Mouse (Mus musculus): Measurements from ENCODE around the gene Arhgap9. TPM values are rescaled to one million over a fixed set of nuclear protein-coding genes. Genes with fewer than 3 reads are reported as not detected.
"Not testable (repeated sequence)": the region's sequence is repeated elsewhere in the genome, so short reads cannot be mapped to it uniquely, and the experiment has no call there.

Gene Arhgap9
- polyA plus RNA-seq, 1 experiment from 2014 or later = 2.0 TPM

DNA sequence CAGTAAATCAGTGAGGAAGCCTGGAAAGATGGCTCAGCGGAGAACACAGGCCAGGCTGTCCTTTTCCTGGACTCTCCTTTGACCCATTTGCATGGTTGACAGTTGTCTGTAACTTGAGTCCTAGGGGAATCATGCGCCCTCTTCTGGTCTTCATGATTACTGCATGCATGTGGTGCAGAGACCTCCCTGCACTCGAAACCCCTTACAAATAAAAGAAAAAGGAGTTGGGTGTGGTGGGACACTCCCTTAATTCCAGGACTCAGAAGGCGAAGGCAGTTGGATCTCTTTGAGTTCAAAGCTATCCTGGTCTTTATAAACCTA is 9.4 kb upstream of the Arhgap9 start:
- H3K27ac ChIP-seq = peak overlapping the region; percentile 82
- peak overlapping the region; percentile 79 for H3K4me2 ChIP-seq
- peak; percentile 45 for ATAC-seq (replicated peaks; ENCODE audit: insufficient number of reproducible peaks, insufficient read depth, low FRiP score, low read depth)
- H3K4me1 ChIP-seq (replicated peaks) = peaks cover 19% of the 10 kb centered on the region
- H3K36me3 ChIP-seq = peaks cover 19% of the 10 kb centered on the region
- no peaks in the 10 kb centered on the region for H3K9me3 ChIP-seq (replicated peaks)
- peak overlapping the region; percentile 92 for H3K9ac ChIP-seq
- H3K27me3 ChIP-seq = no peaks in the 10 kb centered on the region
- 1% methylated on average over 4 of the region's 4 CpGs for WGBS
- peak overlapping the region; percentile 92 for H3K4me3 ChIP-seq

DNA sequence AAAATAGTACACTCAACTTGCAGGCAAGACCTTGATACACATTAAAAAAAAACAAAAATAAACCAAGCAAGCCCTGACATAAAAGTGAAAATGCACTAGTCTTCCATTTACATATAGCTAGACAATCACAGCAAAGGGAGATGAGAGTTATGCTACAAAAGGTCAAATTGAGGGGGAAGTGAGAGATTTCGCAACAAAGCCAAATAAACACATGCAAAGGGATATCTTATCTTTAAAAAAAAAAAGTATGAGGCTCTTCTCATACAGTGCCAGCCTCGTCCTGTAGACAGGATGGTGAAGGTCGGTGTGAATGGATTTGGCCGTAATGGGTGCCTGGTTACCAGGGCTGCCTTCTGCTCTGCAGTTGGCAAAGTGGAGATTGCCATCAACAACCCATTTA is 8.9 kb upstream of the Arhgap9 start:
- H3K27ac ChIP-seq = no peak overlapping the region
- H3K4me3 ChIP-seq = no peak overlapping the region
- no peak overlapping the region for H3K9ac ChIP-seq
- peaks cover 14% of the 10 kb centered on the region for H3K36me3 ChIP-seq
- 58% methylated on average over 4 of the region's 4 CpGs for WGBS
- no peaks in the 10 kb centered on the region for H3K9me3 ChIP-seq (replicated peaks)
- H3K4me1 ChIP-seq (replicated peaks) = peaks cover 19% of the 10 kb centered on the region
- H3K4me2 ChIP-seq = peak overlapping the region; percentile 79; the same call in 1 of the 2 replicates
- no peaks in the 10 kb centered on the region for H3K27me3 ChIP-seq
- ATAC-seq (replicated peaks; ENCODE audit: insufficient number of reproducible peaks, insufficient read depth, low FRiP score, low read depth) = no peak

DNA sequence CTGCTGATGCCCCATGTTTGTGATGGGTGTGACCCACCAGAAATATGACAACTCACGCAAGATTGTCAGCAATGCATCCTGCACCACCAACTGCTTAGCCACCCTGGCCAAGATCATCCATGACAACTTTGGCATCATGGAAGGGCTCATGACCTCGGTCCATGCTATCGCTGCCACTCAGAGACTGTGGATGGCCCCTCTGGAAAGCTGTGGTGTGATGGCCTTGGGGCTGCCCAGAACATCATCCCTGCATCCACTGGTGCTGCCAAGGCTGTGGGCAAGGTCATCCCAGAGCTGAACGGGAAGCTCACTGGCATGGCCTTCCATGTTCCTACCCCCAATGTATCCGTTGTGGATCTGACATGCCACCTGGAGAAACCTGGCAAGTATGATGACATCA is 8.2 kb upstream of the Arhgap9 start:
- not testable (repeated sequence) for H3K9me3 ChIP-seq (replicated peaks); H3K36me3 ChIP-seq; H3K27ac ChIP-seq; H3K4me2 ChIP-seq; ATAC-seq (replicated peaks; ENCODE audit: insufficient number of reproducible peaks, insufficient read depth, low FRiP score, low read depth); H3K4me3 ChIP-seq; H3K9ac ChIP-seq; H3K27me3 ChIP-seq
- WGBS = 88% methylated on average over 5 of the region's 5 CpGs
- peaks cover 19% of the 10 kb centered on the region for H3K4me1 ChIP-seq (replicated peaks)

DNA sequence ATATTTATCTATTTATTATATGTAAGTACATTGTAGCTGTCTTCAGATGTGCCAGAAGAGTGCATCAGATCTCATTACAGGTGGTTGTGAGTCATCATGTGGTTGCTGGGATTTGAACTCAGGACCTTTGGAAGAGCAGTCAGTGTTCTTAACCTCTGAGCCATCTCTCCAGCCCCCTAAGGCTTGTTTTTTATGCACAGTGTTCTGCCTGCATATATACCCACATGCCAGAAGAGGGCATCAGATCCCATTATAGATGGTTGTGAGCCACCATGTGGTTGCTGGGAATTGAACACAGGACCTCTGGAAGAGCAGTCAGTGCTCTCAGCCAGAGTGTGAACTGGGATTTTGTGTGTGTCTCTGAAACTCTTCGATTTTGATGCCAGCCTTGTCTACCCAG is 6.8 kb upstream of the Arhgap9 start:
- H3K27ac ChIP-seq; H3K4me2 ChIP-seq; ATAC-seq (replicated peaks; ENCODE audit: insufficient number of reproducible peaks, insufficient read depth, low FRiP score, low read depth); H3K36me3 ChIP-seq; H3K4me3 ChIP-seq; H3K9ac ChIP-seq; H3K27me3 ChIP-seq; H3K9me3 ChIP-seq (replicated peaks): not testable (repeated sequence)
- H3K4me1 ChIP-seq (replicated peaks) = peaks cover 19% of the 10 kb centered on the region
- 69% methylated on average over 1 of the region's 1 CpGs for WGBS

DNA sequence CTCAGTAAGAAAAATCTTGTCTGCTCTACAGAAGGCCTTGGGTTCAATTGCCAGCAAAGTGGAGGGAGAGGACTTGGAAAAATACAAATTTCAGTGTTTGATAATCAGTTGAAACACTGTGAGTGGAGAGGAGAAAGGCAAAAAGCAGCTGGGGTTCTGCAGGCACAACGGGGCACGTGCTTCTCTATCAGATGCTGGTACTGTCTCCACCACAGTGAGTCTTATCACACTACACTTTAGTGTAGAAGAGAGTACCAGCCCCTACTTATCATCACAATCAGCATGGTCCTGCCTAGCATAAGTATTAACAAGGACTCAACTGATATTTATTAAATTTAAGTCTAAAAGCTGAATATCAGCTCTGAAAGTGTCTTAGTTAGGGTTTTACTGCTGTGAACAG is 4.5 kb upstream of the Arhgap9 start:
- H3K9ac ChIP-seq = no peak overlapping the region
- H3K9me3 ChIP-seq (replicated peaks) = no peaks in the 10 kb centered on the region
- H3K27ac ChIP-seq = no peak overlapping the region
- no peaks in the 10 kb centered on the region for H3K36me3 ChIP-seq
- H3K4me2 ChIP-seq = no peak overlapping the region
- H3K4me1 ChIP-seq (replicated peaks) = peaks cover 8% of the 10 kb centered on the region
- H3K4me3 ChIP-seq = no peak overlapping the region
- no peak for ATAC-seq (replicated peaks; ENCODE audit: insufficient number of reproducible peaks, insufficient read depth, low FRiP score, low read depth)
- 0 out of 2 replicates have a peak, but pooled peaks cover 10% of the 10 kb centered on the region for H3K27me3 ChIP-seq
- WGBS = 53% methylated on average over 2 of the region's 2 CpGs

DNA sequence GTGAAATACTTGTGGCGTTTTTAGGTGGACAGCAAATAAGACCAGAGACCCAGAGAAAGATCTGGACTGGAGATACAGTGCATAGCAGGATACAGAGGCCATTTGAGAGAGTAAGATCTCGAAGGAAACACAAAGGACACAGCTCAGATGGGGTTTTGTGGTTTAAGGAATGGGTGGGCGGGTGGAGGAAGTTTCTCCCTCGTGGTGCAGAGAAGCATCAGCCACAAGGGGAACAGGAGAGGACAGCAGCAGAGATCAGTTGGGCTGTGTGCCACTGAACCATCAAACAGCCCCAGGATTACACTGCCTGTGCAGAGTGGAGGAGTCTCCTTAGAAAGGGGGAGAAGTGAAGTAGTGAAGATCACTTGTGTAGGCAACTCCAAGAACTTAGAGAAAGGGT is 3.8 kb upstream of the Arhgap9 start:
- Histone ChIP-seq H3K4me3 (no peak overlapping the region), H3K9me3 (replicated peaks) (no peaks in the 10 kb centered on the region), H3K4me2 (no peak overlapping the region), H3K9ac (no peak overlapping the region), H3K36me3 (no peaks in the 10 kb centered on the region), H3K27me3 (peaks cover 17% of the 10 kb centered on the region), H3K4me1 (replicated peaks) (0 out of 2 replicates have a peak, but pooled peaks cover under 1% of the 10 kb centered on the region), H3K27ac (no peak overlapping the region)
- no peak for ATAC-seq (replicated peaks; ENCODE audit: insufficient number of reproducible peaks, insufficient read depth, low FRiP score, low read depth)
- 29% methylated on average over 4 of the region's 4 CpGs for WGBS

DNA sequence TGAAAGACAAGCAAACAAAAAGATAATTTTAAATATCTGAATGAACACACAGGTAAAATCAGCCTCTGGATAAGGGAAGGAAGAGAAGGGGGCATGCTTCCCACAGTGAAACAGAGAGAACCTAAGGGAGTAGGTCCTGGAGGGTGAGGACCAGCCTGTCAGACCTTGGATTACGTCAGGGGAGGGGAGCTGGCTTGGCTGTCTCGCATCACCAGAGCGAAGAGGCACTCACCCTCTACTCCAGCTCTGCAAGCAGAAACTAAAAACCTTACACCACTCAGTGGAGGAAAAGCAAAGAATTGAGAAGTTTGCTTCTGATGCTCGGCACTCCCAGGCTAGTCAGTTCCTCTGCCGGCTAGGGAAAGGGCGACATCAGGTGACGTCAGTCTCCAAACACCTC is 1.8 kb upstream of the Arhgap9 start:
- H3K4me3 ChIP-seq = no peak overlapping the region
- H3K27ac ChIP-seq = no peak overlapping the region
- no peak for ATAC-seq (replicated peaks; ENCODE audit: insufficient number of reproducible peaks, insufficient read depth, low FRiP score, low read depth)
- H3K9ac ChIP-seq = no peak overlapping the region
- no peaks in the 10 kb centered on the region for H3K9me3 ChIP-seq (replicated peaks)
- WGBS = 66% methylated on average over 7 of the region's 7 CpGs
- H3K27me3 ChIP-seq = peaks cover 35% of the 10 kb centered on the region
- H3K36me3 ChIP-seq = no peaks in the 10 kb centered on the region
- H3K4me1 ChIP-seq (replicated peaks) = no peaks in the 10 kb centered on the region
- no peak overlapping the region for H3K4me2 ChIP-seq

DNA sequence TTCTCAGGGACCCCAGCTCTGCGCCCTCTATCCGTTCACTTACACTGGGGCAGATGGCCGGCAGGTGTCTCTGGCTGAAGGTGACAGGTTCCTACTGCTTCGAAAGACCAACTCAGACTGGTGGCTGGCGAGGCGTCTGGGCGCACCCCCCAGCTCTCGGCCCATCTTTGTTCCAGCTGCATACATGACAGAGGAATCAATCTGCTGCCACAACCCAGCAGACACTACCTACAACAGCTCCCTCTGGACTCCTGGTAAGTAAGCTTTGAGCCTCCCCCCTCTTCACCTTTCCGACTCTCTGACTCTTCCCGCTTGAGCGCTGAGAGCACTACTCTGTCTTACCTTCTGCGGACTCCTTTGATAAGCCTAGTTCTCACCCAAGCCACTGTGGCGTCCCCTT is 414 bp downstream of the Arhgap9 start:
- WGBS = 63% methylated on average over 13 of the region's 13 CpGs
- Histone ChIP-seq H3K9me3 (replicated peaks) (no peaks in the 10 kb centered on the region), H3K36me3 (no peaks in the 10 kb centered on the region), H3K4me3 (no peak overlapping the region), H3K9ac (no peak overlapping the region), H3K4me2 (no peak overlapping the region), H3K4me1 (replicated peaks) (peaks cover 16% of the 10 kb centered on the region), H3K27ac (no peak overlapping the region), H3K27me3 (peaks cover 57% of the 10 kb centered on the region)
- no peak for ATAC-seq (replicated peaks; ENCODE audit: insufficient number of reproducible peaks, insufficient read depth, low FRiP score, low read depth)

DNA sequence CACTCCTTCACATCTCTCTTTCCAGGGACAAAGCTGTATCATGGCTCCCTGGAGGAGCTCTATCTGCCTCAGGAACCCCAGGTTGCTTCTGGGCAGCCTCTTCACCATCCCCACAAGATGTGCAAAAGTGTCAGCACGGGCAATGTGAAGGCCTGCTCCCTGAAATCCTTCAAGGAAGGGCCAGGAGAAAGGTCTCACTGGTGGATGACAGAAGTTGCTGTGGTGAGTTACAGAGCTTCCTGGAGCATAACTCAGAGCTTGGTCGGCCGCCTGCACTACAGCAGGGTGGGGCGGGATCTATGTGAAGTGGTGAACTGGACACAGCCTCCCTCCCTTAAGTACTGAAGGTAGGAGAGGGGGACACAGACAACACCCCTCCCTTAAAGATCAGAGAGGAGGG is 905 bp downstream of the Arhgap9 start:
- Histone ChIP-seq H3K36me3 (no peaks in the 10 kb centered on the region), H3K4me3 (no peak overlapping the region), H3K4me1 (replicated peaks) (peaks cover 19% of the 10 kb centered on the region), H3K9me3 (replicated peaks) (no peaks in the 10 kb centered on the region), H3K27me3 (peaks cover 62% of the 10 kb centered on the region), H3K4me2 (no peak overlapping the region; the same call in 1 of the 2 replicates), H3K27ac (no peak overlapping the region), H3K9ac (no peak overlapping the region)
- ATAC-seq (replicated peaks; ENCODE audit: insufficient number of reproducible peaks, insufficient read depth, low FRiP score, low read depth) = no peak
- WGBS = 57% methylated on average over 4 of the region's 4 CpGs

DNA sequence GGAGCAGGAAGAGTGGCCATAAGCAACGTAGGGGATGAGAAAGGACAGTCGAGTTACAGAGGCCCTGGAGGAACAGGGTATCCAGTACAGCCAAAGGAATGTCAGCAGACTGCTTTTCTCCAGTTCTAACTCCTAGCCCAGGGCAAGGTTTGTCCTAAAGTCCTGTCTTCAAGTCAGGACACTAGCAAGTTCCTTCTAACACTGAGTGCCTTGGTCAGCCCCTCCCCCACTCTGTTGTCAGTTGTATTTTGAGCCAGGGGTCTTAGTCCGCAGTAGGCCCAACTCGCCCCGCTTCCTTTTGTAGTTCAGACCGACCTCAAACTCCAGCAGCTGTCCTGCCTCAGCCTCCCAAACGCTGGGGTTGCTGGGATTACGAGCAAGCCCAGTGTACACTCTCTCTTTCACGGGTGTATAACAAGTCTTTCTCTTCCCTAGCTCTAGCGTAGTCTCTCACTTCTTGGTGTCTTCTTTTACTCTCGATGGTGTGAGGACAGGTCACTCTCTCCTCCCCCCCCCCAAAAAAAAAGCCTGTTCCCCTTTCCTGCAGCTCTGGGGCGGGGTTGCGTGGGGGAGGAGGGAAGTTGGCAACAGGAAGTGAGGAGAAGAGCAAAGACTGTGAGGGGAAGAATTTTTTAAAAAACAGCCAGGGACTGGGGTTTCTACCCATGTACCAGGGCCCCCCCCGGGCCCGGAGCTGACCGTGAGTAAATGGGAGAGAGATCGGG is 1.5 kb downstream of the Arhgap9 start:
- WGBS = 71% methylated on average over 17 of the region's 17 CpGs
- H3K9ac ChIP-seq = no peak overlapping the region
- ATAC-seq (replicated peaks; ENCODE audit: insufficient number of reproducible peaks, insufficient read depth, low FRiP score, low read depth) = no peak
- H3K36me3 ChIP-seq = no peaks in the 10 kb centered on the region
- H3K27ac ChIP-seq = peak overlapping the region; percentile 7; the same call in 1 of the 2 replicates
- no peaks in the 10 kb centered on the region for H3K9me3 ChIP-seq (replicated peaks)
- no peak overlapping the region for H3K4me3 ChIP-seq
- H3K4me1 ChIP-seq (replicated peaks) = peaks cover 21% of the 10 kb centered on the region
- peak overlapping the region; percentile 1; the same call in 1 of the 2 replicates for H3K4me2 ChIP-seq
- H3K27me3 ChIP-seq = peaks cover 68% of the 10 kb centered on the region

DNA sequence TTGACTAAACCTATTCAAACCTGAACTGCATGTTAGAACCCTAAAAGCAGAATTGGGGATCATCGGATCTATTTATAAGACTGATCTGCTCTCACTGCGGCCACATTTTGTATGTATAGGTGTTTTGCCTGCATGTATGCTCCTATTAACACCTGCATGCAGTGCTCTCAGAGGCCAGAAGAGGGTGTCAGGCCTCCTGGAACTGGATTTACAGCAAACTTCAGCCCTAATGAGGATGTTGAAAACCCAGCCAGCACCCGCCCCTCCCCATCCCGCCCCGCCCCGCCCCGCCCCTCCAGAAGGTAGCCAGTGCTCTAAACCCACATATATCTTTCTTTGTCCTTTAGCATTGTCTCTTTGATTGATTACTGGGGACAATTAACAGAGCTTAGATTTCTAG is 2.7 kb downstream of the Arhgap9 start:
- H3K4me1 ChIP-seq (replicated peaks) = peaks cover 21% of the 10 kb centered on the region
- H3K36me3 ChIP-seq = no peaks in the 10 kb centered on the region
- H3K27me3 ChIP-seq = peaks cover 80% of the 10 kb centered on the region
- 15% methylated on average over 7 of the region's 7 CpGs for WGBS
- H3K27ac ChIP-seq = 0 out of 2 replicates have a peak overlapping the region, but pooled peaks have one; percentile 15
- no peak overlapping the region for H3K4me2 ChIP-seq
- H3K9me3 ChIP-seq (replicated peaks) = no peaks in the 10 kb centered on the region
- no peak overlapping the region for H3K9ac ChIP-seq
- H3K4me3 ChIP-seq = no peak overlapping the region
- no peak for ATAC-seq (replicated peaks; ENCODE audit: insufficient number of reproducible peaks, insufficient read depth, low FRiP score, low read depth)

DNA sequence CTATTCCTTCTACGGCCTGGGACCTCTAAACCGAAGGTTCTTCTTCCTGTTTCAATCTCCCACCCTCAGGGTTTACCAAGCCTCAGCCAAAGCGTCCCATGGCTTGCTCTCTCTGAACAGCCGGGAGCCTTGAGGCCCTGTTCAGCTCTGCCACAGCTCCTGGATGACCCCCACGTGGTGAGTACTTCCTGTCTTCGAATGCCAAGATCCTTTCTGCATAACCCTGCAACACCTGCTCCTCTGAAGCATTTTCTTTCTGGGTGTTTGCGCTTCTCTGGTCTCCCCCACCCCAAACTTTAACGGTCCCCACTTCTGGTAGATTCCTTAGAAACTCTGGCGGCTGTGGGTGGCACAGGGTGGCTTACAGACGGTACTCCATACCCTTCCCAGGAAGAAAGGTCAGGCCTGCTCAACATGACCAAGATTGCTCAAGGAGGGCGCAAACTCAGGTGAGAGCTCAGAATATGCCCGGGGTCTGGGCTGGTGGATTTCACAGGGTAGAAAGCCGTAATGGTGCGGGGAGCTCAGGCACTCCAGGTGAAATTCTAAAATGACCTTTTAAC is 3.8 kb downstream of the Arhgap9 start:
- H3K9ac ChIP-seq = peak overlapping the region; percentile 53
- peak overlapping the region; percentile 50 for H3K4me3 ChIP-seq
- 33% methylated on average over 14 of the region's 14 CpGs for WGBS
- no peak for ATAC-seq (replicated peaks; ENCODE audit: insufficient number of reproducible peaks, insufficient read depth, low FRiP score, low read depth)
- no peaks in the 10 kb centered on the region for H3K9me3 ChIP-seq (replicated peaks)
- H3K4me2 ChIP-seq = peak overlapping the region; percentile 81
- peaks cover 21% of the 10 kb centered on the region for H3K4me1 ChIP-seq (replicated peaks)
- H3K36me3 ChIP-seq = no peaks in the 10 kb centered on the region
- H3K27me3 ChIP-seq = peaks cover 89% of the 10 kb centered on the region
- no peak overlapping the region; the same call in 1 of the 2 replicates for H3K27ac ChIP-seq

Data from heart, embryonic 15.5 days (tissue).